Comparison of ENCODE assay signal across 19 mouse cellular contexts in the genomic region with DNA sequence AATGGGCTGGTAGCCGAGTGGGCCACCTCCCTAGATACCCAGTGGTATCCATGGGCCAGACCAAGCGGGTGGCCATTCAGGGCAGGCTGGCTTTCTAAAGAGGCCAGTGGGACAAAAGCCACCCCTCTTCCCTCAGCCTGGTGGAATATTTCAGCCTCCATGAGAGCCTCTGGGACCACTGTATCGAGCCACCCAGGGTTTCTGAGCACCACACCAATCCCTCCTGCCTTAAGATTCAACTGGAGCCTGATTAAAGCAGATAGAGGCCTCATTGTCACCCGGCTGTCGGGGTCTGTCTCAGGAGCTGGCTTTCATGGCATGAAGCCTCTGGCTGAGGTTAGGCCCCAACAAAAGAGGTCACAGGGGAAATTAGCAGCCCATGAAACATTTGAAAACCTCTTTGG.
DNase-seq lines count a peak whose midpoint lies in the region; ATAC-seq lines count a peak whose summit lies in the region.
"Had no signal": no experiment of that assay in that cellular context is flagged by ENCODE, and none has a peak within 500 bp of the region (broad histone marks: within the 10 kb centered on the region; RNA-seq: fewer than 3 reads in every experiment).

No protein-coding gene starts in this region.

- H3K9me3 ChIP-seq in midbrain, embryonic 11.5 days (ENCODE audit: control insufficient read depth, low read length) = no peaks in the 10 kb centered on the region
- no peaks in the 10 kb centered on the region for H3K9me3 ChIP-seq in midbrain, embryonic 13.5 days
- no peaks in the 10 kb centered on the region for H3K9me3 ChIP-seq in hindbrain, embryonic 13.5 days
- H3K9me3 ChIP-seq: heart, embryonic 15.5 days; intestine, embryonic 15.5 days; neural tube, embryonic 13.5 days; stomach, embryonic 15.5 days had no signal

- DNase-seq in midbrain, embryonic 11.5 days (ENCODE audit: low spot score, missing footprints) = peak; percentile 90
- DNase-seq in embryo, embryonic 10.5 days (ENCODE audit: low spot score) = peak; percentile 69
- peak; percentile 77 for DNase-seq in retina, postnatal 1 day
- DNase-seq in cerebellum, adult 8-10 months = no peak
- no peak for DNase-seq in B cell, adult 2 months
- DNase-seq: cerebellum, adult 9-11 months; gastrocnemius, postnatal 36 days; heart, postnatal 4 days; kidney, adult 9 months; kidney, postnatal 25 days; thymus, adult 2 months had no signal

- H3K27me3 ChIP-seq in midbrain, embryonic 11.5 days (ENCODE audit: control insufficient read depth, insufficient read depth, low read length) = no peaks in the 10 kb centered on the region; the same call in 1 of the 2 replicates
- peaks cover 27% of the 10 kb centered on the region for H3K27me3 ChIP-seq in midbrain, embryonic 13.5 days
- peaks cover 45% of the 10 kb centered on the region for H3K27me3 ChIP-seq in hindbrain, embryonic 13.5 days
- H3K27me3 ChIP-seq: heart, embryonic 15.5 days; intestine, embryonic 15.5 days; stomach, embryonic 15.5 days had no signal

- WGBS in midbrain, embryonic 11.5 days = 12% methylated on average over 5 of the region's 5 CpGs
- WGBS in midbrain, embryonic 13.5 days = 15% methylated on average over 5 of the region's 5 CpGs
- WGBS in hindbrain, embryonic 13.5 days = 19% methylated on average over 5 of the region's 5 CpGs

- no peak overlapping the region for H3K9ac ChIP-seq in midbrain, embryonic 11.5 days (ENCODE audit: low read length)
- H3K9ac ChIP-seq in midbrain, embryonic 13.5 days (replicated peaks) = no peak overlapping the region
- H3K9ac ChIP-seq in hindbrain, embryonic 13.5 days = no peak overlapping the region
- H3K9ac ChIP-seq: heart, embryonic 15.5 days; intestine, embryonic 15.5 days; neural tube, embryonic 13.5 days; stomach, embryonic 15.5 days had no signal

- H3K4me1 ChIP-seq in midbrain, embryonic 11.5 days (ENCODE audit: control insufficient read depth, insufficient read depth, low read length) = peaks cover 31% of the 10 kb centered on the region
- H3K4me1 ChIP-seq in midbrain, embryonic 13.5 days (replicated peaks) = peaks cover 23% of the 10 kb centered on the region
- H3K4me1 ChIP-seq in hindbrain, embryonic 13.5 days (replicated peaks) = peaks cover 31% of the 10 kb centered on the region
- H3K4me1 ChIP-seq: heart, embryonic 15.5 days had no signal

- H3K4me2 ChIP-seq in midbrain, embryonic 11.5 days = no peak overlapping the region
- no peak overlapping the region for H3K4me2 ChIP-seq in midbrain, embryonic 13.5 days (replicated peaks)
- H3K4me2 ChIP-seq in hindbrain, embryonic 13.5 days = no peak overlapping the region
- H3K4me2 ChIP-seq: heart, embryonic 15.5 days; intestine, embryonic 15.5 days; neural tube, embryonic 13.5 days; stomach, embryonic 15.5 days had no signal

- H3K36me3 ChIP-seq in midbrain, embryonic 11.5 days (ENCODE audit: control insufficient read depth, insufficient read depth, low read length) = no peaks in the 10 kb centered on the region
- no peaks in the 10 kb centered on the region for H3K36me3 ChIP-seq in midbrain, embryonic 13.5 days
- no peaks in the 10 kb centered on the region for H3K36me3 ChIP-seq in hindbrain, embryonic 13.5 days
- H3K36me3 ChIP-seq: intestine, embryonic 15.5 days; neural tube, embryonic 13.5 days; stomach, embryonic 15.5 days had no signal

- H3K4me3 ChIP-seq in midbrain, embryonic 11.5 days (ENCODE audit: low read depth, low read length) = no peak overlapping the region
- H3K4me3 ChIP-seq in midbrain, embryonic 13.5 days (replicated peaks) = no peak overlapping the region
- no peak overlapping the region for H3K4me3 ChIP-seq in hindbrain, embryonic 13.5 days
- H3K4me3 ChIP-seq: heart, embryonic 15.5 days; intestine, embryonic 15.5 days; neural tube, embryonic 13.5 days; stomach, embryonic 15.5 days had no signal

- ATAC-seq in midbrain, embryonic 11.5 days (ENCODE audit: low FRiP score) = peak; percentile 58
- ATAC-seq in midbrain, embryonic 13.5 days = no peak
- ATAC-seq in hindbrain, embryonic 13.5 days (ENCODE audit: low FRiP score) = 0 out of 2 replicates have a peak, but pooled peaks have one; percentile 39
- ATAC-seq: forebrain, embryonic 14.5 days; intestine, embryonic 15.5 days; lung, postnatal 0 days had no signal

- peak overlapping the region; percentile 10; the same call in 1 of the 2 replicates for H3K27ac ChIP-seq in midbrain, embryonic 11.5 days (ENCODE audit: low read depth, low read length)
- no peak overlapping the region for H3K27ac ChIP-seq in midbrain, embryonic 13.5 days
- H3K27ac ChIP-seq in hindbrain, embryonic 13.5 days = peak overlapping the region; percentile 35
- H3K27ac ChIP-seq: heart, embryonic 15.5 days; intestine, embryonic 15.5 days; neural tube, embryonic 13.5 days; stomach, embryonic 15.5 days had no signal

Comparison
In these comparisons a context has a peak if more than half of its experiments do, and no peak if none do; other contexts are left out.
1. DNase-seq: peak in midbrain, embryonic 11.5 days (single experiment), embryo, embryonic 10.5 days (single experiment) and retina, postnatal 1 day (single experiment); none in cerebellum, adult 8-10 months (single experiment) and B cell, adult 2 months (0 of 2).